Mouse (Mus musculus) ES-Bruce4 (cell line): ENCODE data around the gene 2700081O15Rik. TPM values are rescaled to one million over a fixed set of nuclear protein-coding genes. Genes with fewer than 3 reads are reported as not detected.
A peak's percentile ranks its signal among the peaks of the same experiment; 100 is the strongest.

Experiments
- H3K27ac ChIP-seq: 2 replicates; pipeline ENCODE4 v1.5.1; 2012; ENCODE audit warnings: low read length, inconsistent platforms; ENCODE audit not compliant: insufficient read depth
- H3K27me3 ChIP-seq: 2 replicates; pipeline ENCODE4 v1.6.1; 2012; ENCODE audit warnings: mild to moderate bottlenecking, low read length, inconsistent platforms; ENCODE audit not compliant: control insufficient read depth, poor library complexity, insufficient read depth, severe bottlenecking
- H3K36me3 ChIP-seq: 2 replicates; pipeline ENCODE4 v1.6.1; 2012; ENCODE audit warnings: inconsistent platforms, mild to moderate bottlenecking, low read length, moderate library complexity; ENCODE audit not compliant: control insufficient read depth, poor library complexity, insufficient read depth, severe bottlenecking
- H3K4me1 ChIP-seq: one replicate; pipeline ENCODE4 v1.8.1; 2011; ENCODE audit warnings: low read length; ENCODE audit not compliant: control insufficient read depth, insufficient read depth
- H3K4me3 ChIP-seq: 2 replicates; pipeline ENCODE4 v1.5.1; 2011; ENCODE audit warnings: low read depth, mild to moderate bottlenecking, low read length
- H3K9ac ChIP-seq: 2 replicates; pipeline ENCODE4 v1.6.1; 2012; ENCODE audit warnings: low read depth, mild to moderate bottlenecking, inconsistent platforms; ENCODE audit not compliant: poor library complexity, severe bottlenecking
- H3K9me3 ChIP-seq: replicated peaks from 2 replicates; pipeline ENCODE4 v1.6.1; 2012; ENCODE audit warnings: mild to moderate bottlenecking, low read length, inconsistent platforms; ENCODE audit not compliant: control insufficient read depth, poor library complexity, insufficient read depth, severe bottlenecking
- CTCF ChIP-seq: IDR thresholded peaks from one replicate; pipeline ENCODE4 v1.8.1; 2011; ENCODE audit warnings: low read depth, low read length
- EP300 ChIP-seq: IDR thresholded peaks from 2 replicates; pipeline ENCODE4 v1.6.1; 2011; ENCODE audit warnings: low read depth, low read length; ENCODE audit not compliant: insufficient read depth
- POLR2A ChIP-seq: IDR thresholded peaks from one replicate; pipeline ENCODE4 v1.8.1; 2011; ENCODE audit warnings: low read length; ENCODE audit not compliant: insufficient read depth
- polyA plus RNA-seq: library from polyadenylated mRNA; stranded (reverse); fragments of >200 nt; gene quantifications from 2 replicates; pipeline ENCODE4 v1.2.4, GENCODE M21; 2011; ENCODE audit warnings: low read depth; ENCODE audit not compliant: missing spikeins, insufficient read depth, insufficient read length

Gene 2700081O15Rik
- polyA plus RNA-seq, 1 experiment = 7.5 TPM

- TF ChIP-seq EP300 = no peak
- Histone ChIP-seq H3K27me3 (no peaks in the 10 kb centered on the region), H3K4me1 (no peaks in the 10 kb centered on the region), H3K27ac (no peak overlapping the region), H3K9me3 (no peaks in the 10 kb centered on the region; the same call in 1 of the 2 replicates), H3K4me3 (no peak overlapping the region), H3K36me3 (no peaks in the 10 kb centered on the region), H3K9ac (no peak overlapping the region)
Observed at GRCm38 (mm10) chr19:7404623-7405229, 12.7 kb upstream of the 2700081O15Rik start.

GRCm38 (mm10) chr19:7412361-7412760, 5.1 kb upstream of the 2700081O15Rik start:
- no peaks in the 10 kb centered on the region; the same call in 1 of the 2 replicates for H3K9me3 ChIP-seq
- H3K4me1 ChIP-seq = peaks cover 4% of the 10 kb centered on the region
- H3K36me3 ChIP-seq = no peaks in the 10 kb centered on the region
- no peak overlapping the region for H3K27ac ChIP-seq
- no peaks in the 10 kb centered on the region for H3K27me3 ChIP-seq
- H3K9ac ChIP-seq = no peak overlapping the region
- no peak overlapping the region for H3K4me3 ChIP-seq
- TF ChIP-seq POLR2A = no peak
- no peak for TF ChIP-seq EP300
- TF ChIP-seq CTCF = no peak

GRCm38 (mm10) chr19:7415916-7416833, 1.2 kb upstream of the 2700081O15Rik start:
- no peaks in the 10 kb centered on the region for H3K9me3 ChIP-seq
- peak overlapping the region; percentile 93 for H3K9ac ChIP-seq
- no peak for TF ChIP-seq CTCF
- no peak for TF ChIP-seq POLR2A
- TF ChIP-seq EP300 = no peak
- no peaks in the 10 kb centered on the region for H3K36me3 ChIP-seq
- no peak overlapping the region for H3K27ac ChIP-seq
- H3K27me3 ChIP-seq = no peaks in the 10 kb centered on the region
- H3K4me3 ChIP-seq = peak overlapping the region; percentile 77
- peaks cover 4% of the 10 kb centered on the region for H3K4me1 ChIP-seq

DNA sequence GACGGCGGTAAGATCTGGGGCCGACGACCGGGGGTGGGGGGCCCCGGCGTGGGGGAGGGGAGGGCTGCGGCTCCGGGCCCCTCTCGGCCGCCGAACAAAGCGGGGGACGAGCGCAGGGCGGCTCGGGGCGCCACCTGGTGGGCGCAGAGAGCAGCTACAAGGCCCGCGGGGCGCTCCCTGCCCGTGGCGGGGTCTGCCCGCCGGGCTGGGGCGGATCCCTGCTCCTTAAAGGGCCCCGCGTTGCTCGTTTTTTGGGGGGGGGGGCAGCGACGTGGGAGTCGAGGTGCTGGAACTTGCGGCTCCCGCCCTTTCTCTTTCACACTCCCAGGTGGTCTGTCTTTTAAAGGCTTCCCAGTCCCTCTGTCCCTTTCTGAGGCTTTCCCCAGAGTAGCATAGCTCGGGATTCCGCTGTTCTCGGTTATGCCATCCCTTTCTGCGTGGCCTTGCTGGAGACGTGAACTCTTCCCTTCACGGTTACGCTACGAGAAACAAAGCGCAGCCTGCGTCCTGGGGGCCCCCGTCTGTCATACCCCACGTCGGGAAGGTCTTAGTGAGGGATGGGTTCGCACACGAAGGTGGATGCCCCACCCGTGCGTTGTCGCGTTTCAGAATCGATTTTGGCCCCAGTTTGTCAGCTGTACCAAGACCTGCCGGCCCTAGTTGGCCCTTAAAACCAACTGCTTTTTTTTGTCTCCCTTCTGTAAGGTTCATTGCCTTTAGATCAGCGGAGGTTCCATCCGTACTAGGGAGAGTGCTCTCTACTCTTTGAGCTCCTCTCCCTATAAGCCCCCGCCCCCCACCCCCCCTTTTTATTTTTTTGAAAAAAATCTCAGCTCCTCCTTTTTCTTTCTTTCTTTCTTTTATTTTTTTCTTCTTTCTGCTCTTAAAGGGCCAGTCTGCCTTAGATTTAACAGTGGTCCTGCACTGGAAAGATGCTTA, 755 bp downstream of the 2700081O15Rik start:
- H3K4me1 ChIP-seq = no peaks in the 10 kb centered on the region

DNA sequence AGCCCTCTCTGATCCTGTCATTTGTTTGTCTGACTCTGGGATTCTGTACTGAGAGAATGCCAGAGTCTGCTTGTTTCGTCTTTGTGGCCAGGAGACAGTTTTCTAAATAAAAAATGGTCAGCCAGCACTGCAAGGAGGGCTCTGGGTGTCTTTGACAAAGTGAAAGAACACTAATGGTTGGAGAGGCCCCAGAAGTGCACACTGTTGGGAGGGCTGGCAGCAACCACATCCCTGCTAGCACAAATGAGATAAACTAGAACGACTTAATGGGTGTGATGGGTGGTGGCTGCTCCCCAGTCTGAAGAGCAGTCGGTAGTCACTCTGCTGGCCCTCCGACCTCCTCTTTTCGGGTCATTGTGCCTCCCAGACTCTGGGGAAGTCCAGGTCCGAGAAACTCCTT, 1.7 kb downstream of the 2700081O15Rik start:
- H3K4me1 ChIP-seq = no peaks in the 10 kb centered on the region
- no peak overlapping the region for H3K4me3 ChIP-seq
- H3K27ac ChIP-seq = no peak overlapping the region
- no peaks in the 10 kb centered on the region for H3K27me3 ChIP-seq
- H3K9me3 ChIP-seq = no peaks in the 10 kb centered on the region
- H3K9ac ChIP-seq = no peak overlapping the region
- TF ChIP-seq CTCF (no peak), EP300 (no peak), POLR2A (no peak)
- H3K36me3 ChIP-seq = no peaks in the 10 kb centered on the region

More for the DNA sequence above, 755 bp downstream of the 2700081O15Rik start:
- no peaks in the 10 kb centered on the region for H3K9me3 ChIP-seq
- no peaks in the 10 kb centered on the region for H3K36me3 ChIP-seq
- TF ChIP-seq POLR2A (no peak), CTCF (peak; percentile 58)
- H3K27me3 ChIP-seq = no peaks in the 10 kb centered on the region
- H3K9ac ChIP-seq = peak overlapping the region; percentile 93
- peak overlapping the region; percentile 55 for H3K4me3 ChIP-seq
- no peak overlapping the region for H3K27ac ChIP-seq
